In genomic region chr16:91362616-91363272, GRCm38 (mm10) we compare ENCODE assay signal across 9 mouse cellular contexts. TPM values are rescaled to one million over a fixed set of nuclear protein-coding genes. Genes with fewer than 3 reads are reported as not detected.
DNase-seq lines count a peak whose midpoint lies in the region; ATAC-seq and TF ChIP-seq lines count a peak whose summit lies in the region.
"Had no signal": no experiment of that assay in that cellular context is flagged by ENCODE, and none has a peak within 500 bp of the region (broad histone marks: within the 10 kb centered on the region; RNA-seq: fewer than 3 reads in every experiment).

No protein-coding gene starts in this region.

- H3K4me3 ChIP-seq in layer of hippocampus, adult 2 months = no peak overlapping the region
- H3K4me3 ChIP-seq in forebrain, embryonic 13.5 days = no peak overlapping the region
- H3K4me3 ChIP-seq: erythroblast, embryonic 14.5 days had no signal

- H3K9ac ChIP-seq in forebrain, embryonic 13.5 days = no peak overlapping the region

- H3K9me3 ChIP-seq in forebrain, embryonic 13.5 days (replicated peaks) = no peaks in the 10 kb centered on the region

- TF ChIP-seq CTCF in layer of hippocampus, adult 2 months (conservative IDR thresholded peaks at IDR 0.05) = no peak

- ATAC-seq in forebrain, embryonic 13.5 days = no peak

- 73% methylated on average over 12 of the region's 12 CpGs for WGBS in forebrain, embryonic 13.5 days

- H3K27me3 ChIP-seq in forebrain, embryonic 13.5 days = no peaks in the 10 kb centered on the region

- H3K36me3 ChIP-seq in forebrain, embryonic 13.5 days (ENCODE audit: poor library complexity, severe bottlenecking) = no peaks in the 10 kb centered on the region

- no peak overlapping the region for H3K4me2 ChIP-seq in forebrain, embryonic 13.5 days

- peak overlapping the region; percentile 51; the same call in 1 of the 2 replicates for H3K27ac ChIP-seq in layer of hippocampus, adult 2 months
- H3K27ac ChIP-seq in forebrain, embryonic 13.5 days = no peak overlapping the region

- no peak for DNase-seq in layer of hippocampus, adult 2 months (ENCODE audit: low spot score in 2 of 2)
- DNase-seq in layer of hippocampus, postnatal 36 days = no peak
- peak; percentile 41 for DNase-seq in gastrocnemius, postnatal 10 days
- DNase-seq in kidney, adult 8-10 months = peak; percentile 67 to 71
- DNase-seq in lung, postnatal 14 days = peak; percentile 79
- DNase-seq in layer of hippocampus, adult 18-20 months (ENCODE audit: low spot score in 2 of 2) = no peak
- no peak for DNase-seq in right cerebral cortex, postnatal 14 days

- H3K4me1 ChIP-seq in forebrain, embryonic 13.5 days = no peaks in the 10 kb centered on the region

RNA-seq across cellular contexts. Expression of gene Ifnar2, which starts 9.8 kb away (rescaled TPM):
- total RNA-seq in layer of hippocampus, adult 2 months (2021) = 10 to 100 TPM; 19.8 to 25.5 TPM
- total RNA-seq in layer of hippocampus, postnatal 36 days (2021) = 10 to 100 TPM; 20.6 to 23.0 TPM
- total RNA-seq in gastrocnemius, postnatal 10 days (2021) = 10 to 100 TPM; 19.4 to 22.9 TPM
- 10 to 100 TPM; 22.8 to 25.9 TPM for total RNA-seq in layer of hippocampus, adult 18-20 months (2021)
- polyA plus RNA-seq in forebrain, embryonic 13.5 days (2015; fragmentation: Nextera tagmentation; extraction: Ambion mirVana) = 29.8 and 32.5 TPM in 2 replicates

RNA-seq across cellular contexts. Expression of gene Gm21970, which starts 28.8 kb away (rescaled TPM):
- not detected for total RNA-seq in layer of hippocampus, adult 2 months (2021)
- total RNA-seq in layer of hippocampus, postnatal 36 days (2021) = not detected
- total RNA-seq in gastrocnemius, postnatal 10 days (2021) = not detected
- total RNA-seq in layer of hippocampus, adult 18-20 months (2021) = not detected
- polyA plus RNA-seq in forebrain, embryonic 13.5 days (2015; fragmentation: Nextera tagmentation; extraction: Ambion mirVana) = not detected in 2 replicates
- polyA plus RNA-seq: erythroblast, embryonic 14.5 days had no signal

RNA-seq across cellular contexts. Expression of gene Il10rb, which starts 43.2 kb away (rescaled TPM):
- total RNA-seq in layer of hippocampus, adult 2 months (2021) = 1 to 10 TPM; 8.6 to 9.0 TPM
- total RNA-seq in layer of hippocampus, postnatal 36 days (2021) = 1 to 10 TPM; 8.9 to 9.2 TPM
- total RNA-seq in gastrocnemius, postnatal 10 days (2021) = 10 to 100 TPM; 13.4 to 17.0 TPM
- 1 to 10 TPM; 7.8 to 9.5 TPM for total RNA-seq in layer of hippocampus, adult 18-20 months (2021)
- 5.9 TPM in 2 replicates for polyA plus RNA-seq in forebrain, embryonic 13.5 days (2015; fragmentation: Nextera tagmentation; extraction: Ambion mirVana)

Comparison
In these comparisons a context has a peak if more than half of its experiments do, and no peak if none do; other contexts are left out.
1. DNase-seq: peak in gastrocnemius, postnatal 10 days (single experiment), kidney, adult 8-10 months (2 of 2) and lung, postnatal 14 days (single experiment); none in layer of hippocampus, adult 2 months (0 of 2), layer of hippocampus, postnatal 36 days (0 of 2), layer of hippocampus, adult 18-20 months (0 of 2) and right cerebral cortex, postnatal 14 days (single experiment).